Mouse (Mus musculus): ENCODE results near the gene Nup88. TPM values are rescaled to one million over a fixed set of nuclear protein-coding genes. Genes with fewer than 3 reads are reported as not detected.

Gene Nup88
- polyA plus RNA-seq (2015; fragmentation: Nextera tagmentation; extraction: Ambion mirVana), result 128 and 134 TPM in 2 replicates

GRCm38 (mm10) chr11:70969821-70970559 lies at the start of gene Nup88, which contains the start of gene Rpain:
Nup88 (minus strand) TSS chr11:70969973.
Rpain (plus strand) TSS chr11:70970213.
- H3K4me2 ChIP-seq (replicated peaks), result peak within 1 kb of the TSS; percentile 83
- peak within 1 kb of the TSS; percentile 84 for H3K27ac ChIP-seq
- peaks cover 18% of the 10 kb centered on the region for H3K4me1 ChIP-seq
- H3K4me3 ChIP-seq, result peak within 1 kb of the TSS; percentile 94
- H3K27me3 ChIP-seq, result no peaks in the 10 kb centered on the region
- no peaks in the 10 kb centered on the region for H3K9me3 ChIP-seq
- H3K9ac ChIP-seq, result peak within 1 kb of the TSS; percentile 92
- H3K36me3 ChIP-seq, result peaks cover 41% of the 10 kb centered on the region
- peak; percentile 98 for ATAC-seq (ENCODE audit: low FRiP score, low read depth)
- under 1% methylated on average over 43 of the region's 43 CpGs for WGBS

DNA sequence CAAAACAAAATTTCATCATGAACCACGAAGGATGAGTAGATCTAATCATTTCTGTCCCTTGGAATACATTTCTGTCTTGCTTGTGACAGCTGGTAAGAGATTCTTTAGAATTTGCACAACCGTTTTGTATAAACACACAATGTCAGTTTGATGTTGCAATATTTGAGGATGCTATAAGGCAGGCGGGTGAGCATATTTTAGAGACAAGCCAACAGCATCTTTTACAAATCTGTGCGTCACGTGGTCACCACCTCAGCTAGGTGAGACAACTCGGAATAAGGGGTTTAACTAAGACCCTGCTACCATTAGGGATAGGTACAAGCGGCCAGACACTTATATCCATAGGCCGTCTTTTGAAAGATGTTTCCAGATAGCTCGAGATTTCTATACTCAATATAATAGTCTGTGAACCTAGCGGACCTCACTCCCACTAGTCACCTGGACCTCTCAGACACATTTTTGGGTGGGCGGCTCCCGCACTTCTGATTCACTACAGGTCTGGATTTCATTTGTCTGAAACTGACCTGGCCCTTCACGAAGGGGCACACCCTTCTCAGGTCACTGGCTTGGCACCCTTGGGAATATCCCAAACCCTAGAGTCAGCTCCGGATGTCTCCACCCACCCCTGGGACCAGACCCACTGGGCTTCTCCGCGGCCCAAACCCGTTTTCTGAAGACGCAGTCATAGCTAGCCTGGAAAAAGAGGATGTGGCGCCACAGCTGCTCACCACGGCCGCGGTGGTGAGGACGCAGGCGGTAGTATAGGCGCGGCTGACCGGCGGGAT lies 48.8 kb upstream of the Nup88 start:
- Histone ChIP-seq H3K9me3 (no peaks in the 10 kb centered on the region), H3K4me2 (replicated peaks) (peak overlapping the region; percentile 81), H3K4me1 (peaks cover 26% of the 10 kb centered on the region), H3K36me3 (peaks cover 29% of the 10 kb centered on the region), H3K27ac (peak overlapping the region; percentile 70; the same call in 1 of the 2 replicates), H3K27me3 (no peaks in the 10 kb centered on the region), H3K4me3 (peak overlapping the region; percentile 91), H3K9ac (peak overlapping the region; percentile 89)
- WGBS, result 5% methylated on average over 28 of the region's 28 CpGs
- peak; percentile 9 for ATAC-seq (ENCODE audit: low FRiP score, low read depth)

DNA sequence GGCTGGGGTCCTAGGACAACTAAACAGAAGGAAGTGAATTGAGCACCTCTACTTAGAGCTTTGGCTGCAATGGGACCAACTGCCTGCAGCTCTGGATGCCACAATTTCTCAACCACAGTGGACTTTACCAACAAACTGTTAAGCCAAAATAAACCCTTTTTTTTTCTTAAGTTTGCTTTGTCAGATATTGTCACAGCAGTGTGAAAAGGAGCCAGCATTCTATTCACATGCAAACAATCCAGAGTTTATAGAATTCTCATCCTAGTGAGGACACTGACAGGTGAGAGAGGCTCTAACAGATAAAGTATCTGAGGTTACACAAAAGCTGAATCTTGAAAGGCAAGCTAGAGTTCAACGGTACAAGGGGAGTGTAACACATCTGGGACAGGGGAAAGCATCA lies 47.3 kb upstream of the Nup88 start:
- no peaks in the 10 kb centered on the region for H3K27me3 ChIP-seq
- H3K4me1 ChIP-seq, result peaks cover 26% of the 10 kb centered on the region
- no peak for ATAC-seq (ENCODE audit: low FRiP score, low read depth)
- H3K27ac ChIP-seq, result no peak overlapping the region
- no peak overlapping the region for H3K4me3 ChIP-seq
- H3K9me3 ChIP-seq, result no peaks in the 10 kb centered on the region
- 94% methylated on average over 1 of the region's 1 CpGs for WGBS
- no peak overlapping the region for H3K9ac ChIP-seq
- peaks cover 27% of the 10 kb centered on the region for H3K36me3 ChIP-seq
- no peak overlapping the region for H3K4me2 ChIP-seq (replicated peaks)

DNA sequence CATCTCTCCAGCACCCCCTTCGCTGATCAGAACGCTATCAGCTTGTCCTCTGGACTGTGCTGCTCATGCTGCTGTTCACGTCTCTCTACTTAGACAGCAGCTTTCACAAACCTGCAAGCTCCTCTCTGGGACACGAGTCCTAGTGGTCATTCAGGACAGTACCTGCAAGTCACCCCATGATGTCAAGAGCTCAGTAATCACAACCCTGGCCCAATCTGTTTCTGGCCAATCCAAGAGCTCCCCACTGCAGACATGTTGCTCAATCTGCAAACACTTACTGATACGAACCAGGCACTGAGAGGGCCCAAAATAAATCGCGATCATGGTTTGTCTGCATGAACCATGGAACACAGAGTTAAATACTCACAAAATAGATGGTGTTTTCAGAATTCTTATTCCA lies 43.0 kb upstream of the Nup88 start:
- H3K4me1 ChIP-seq, result peaks cover 6% of the 10 kb centered on the region
- no peaks in the 10 kb centered on the region for H3K27me3 ChIP-seq
- no peak overlapping the region for H3K9ac ChIP-seq
- no peak overlapping the region for H3K27ac ChIP-seq
- 94% methylated on average over 7 of the region's 7 CpGs for WGBS
- ATAC-seq (ENCODE audit: low FRiP score, low read depth), result no peak
- peaks cover 58% of the 10 kb centered on the region for H3K36me3 ChIP-seq
- no peak overlapping the region for H3K4me3 ChIP-seq
- H3K4me2 ChIP-seq (replicated peaks), result no peak overlapping the region
- H3K9me3 ChIP-seq, result no peaks in the 10 kb centered on the region

- Histone ChIP-seq H3K9ac (no peak overlapping the region), H3K9me3 (no peaks in the 10 kb centered on the region), H3K27ac (no peak overlapping the region), H3K4me2 (replicated peaks) (no peak overlapping the region), H3K27me3 (no peaks in the 10 kb centered on the region), H3K4me1 (peaks cover under 1% of the 10 kb centered on the region; the same call in 1 of the 2 replicates), H3K36me3 (peaks cover 50% of the 10 kb centered on the region), H3K4me3 (no peak overlapping the region)
- ATAC-seq (ENCODE audit: low FRiP score, low read depth), result no peak
- 92% methylated on average over 3 of the region's 3 CpGs for WGBS
Observed at GRCm38 (mm10) chr11:71008321-71008720, 38.5 kb upstream of the Nup88 start.

GRCm38 (mm10) chr11:71007831-71008230 lies 38.1 kb upstream of the Nup88 start:
- no peak overlapping the region for H3K4me2 ChIP-seq (replicated peaks)
- no peak overlapping the region for H3K9ac ChIP-seq
- H3K4me1 ChIP-seq, result peaks cover 5% of the 10 kb centered on the region
- no peak for ATAC-seq (ENCODE audit: low FRiP score, low read depth)
- no peaks in the 10 kb centered on the region for H3K27me3 ChIP-seq
- H3K27ac ChIP-seq, result no peak overlapping the region
- no peak overlapping the region for H3K4me3 ChIP-seq
- WGBS, result 90% methylated on average over 7 of the region's 7 CpGs
- peaks cover 48% of the 10 kb centered on the region for H3K36me3 ChIP-seq
- H3K9me3 ChIP-seq, result no peaks in the 10 kb centered on the region

GRCm38 (mm10) chr11:71007026-71007425 lies 37.3 kb upstream of the Nup88 start:
- H3K4me3 ChIP-seq, result no peak overlapping the region
- H3K4me2 ChIP-seq (replicated peaks), result no peak overlapping the region
- WGBS, result 94% methylated on average over 6 of the region's 6 CpGs
- H3K27ac ChIP-seq, result no peak overlapping the region
- peaks cover 40% of the 10 kb centered on the region for H3K36me3 ChIP-seq
- H3K9me3 ChIP-seq, result no peaks in the 10 kb centered on the region
- no peaks in the 10 kb centered on the region for H3K27me3 ChIP-seq
- H3K9ac ChIP-seq, result no peak overlapping the region
- ATAC-seq (ENCODE audit: low FRiP score, low read depth), result no peak
- peaks cover 13% of the 10 kb centered on the region for H3K4me1 ChIP-seq

- H3K27ac ChIP-seq, result no peak overlapping the region
- H3K4me2 ChIP-seq (replicated peaks), result peak overlapping the region; percentile 51
- peaks cover 13% of the 10 kb centered on the region for H3K4me1 ChIP-seq
- ATAC-seq (ENCODE audit: low FRiP score, low read depth), result no peak
- no peaks in the 10 kb centered on the region for H3K27me3 ChIP-seq
- H3K36me3 ChIP-seq, result peaks cover 34% of the 10 kb centered on the region
- no peaks in the 10 kb centered on the region for H3K9me3 ChIP-seq
- no peak overlapping the region for H3K9ac ChIP-seq
- 60% methylated on average over 5 of the region's 5 CpGs for WGBS
- H3K4me3 ChIP-seq, result peak overlapping the region; percentile 93; the same call in 1 of the 2 replicates
Observed at GRCm38 (mm10) chr11:71005046-71005445, 35.3 kb upstream of the Nup88 start.

DNA sequence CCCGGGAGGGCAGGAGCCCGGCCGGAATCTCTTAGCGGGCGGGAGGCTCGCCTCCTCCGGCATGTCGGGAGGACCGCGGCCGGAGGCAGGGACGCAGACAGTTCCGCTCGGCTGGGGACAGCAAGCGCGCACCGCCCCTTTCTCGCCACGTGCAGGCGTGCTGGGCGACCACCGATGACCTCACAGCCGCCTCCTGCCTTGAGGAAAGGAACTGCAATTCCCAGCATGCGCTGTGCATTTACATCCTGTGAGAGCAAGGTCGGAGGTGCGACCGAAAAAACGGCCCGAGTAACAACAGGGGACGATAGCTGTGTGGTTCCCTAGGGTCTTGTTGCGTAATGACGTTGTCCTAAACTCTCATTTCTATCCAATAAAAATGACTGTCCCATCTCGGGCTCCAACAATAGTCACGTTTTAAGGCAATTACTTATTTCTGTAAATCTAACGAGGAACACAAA lies 34.6 kb upstream of the Nup88 start, which contains the start of gene Dhx33:
Gene Dhx33, minus strand, starts transcription at position 122 of the 458 bp plus-strand sequence.
- peak within 1 kb of the TSS; percentile 70; the same call in 1 of the 2 replicates for H3K27ac ChIP-seq
- ATAC-seq (ENCODE audit: low FRiP score, low read depth), result peak; percentile 99
- H3K36me3 ChIP-seq, result peaks cover 34% of the 10 kb centered on the region
- WGBS, result under 1% methylated on average over 35 of the region's 35 CpGs
- H3K4me2 ChIP-seq (replicated peaks), result peak within 1 kb of the TSS; percentile 91
- no peaks in the 10 kb centered on the region for H3K27me3 ChIP-seq
- peaks cover 13% of the 10 kb centered on the region for H3K4me1 ChIP-seq
- no peaks in the 10 kb centered on the region for H3K9me3 ChIP-seq
- H3K4me3 ChIP-seq, result peak within 1 kb of the TSS; percentile 93
- H3K9ac ChIP-seq, result peak within 1 kb of the TSS; percentile 80

DNA sequence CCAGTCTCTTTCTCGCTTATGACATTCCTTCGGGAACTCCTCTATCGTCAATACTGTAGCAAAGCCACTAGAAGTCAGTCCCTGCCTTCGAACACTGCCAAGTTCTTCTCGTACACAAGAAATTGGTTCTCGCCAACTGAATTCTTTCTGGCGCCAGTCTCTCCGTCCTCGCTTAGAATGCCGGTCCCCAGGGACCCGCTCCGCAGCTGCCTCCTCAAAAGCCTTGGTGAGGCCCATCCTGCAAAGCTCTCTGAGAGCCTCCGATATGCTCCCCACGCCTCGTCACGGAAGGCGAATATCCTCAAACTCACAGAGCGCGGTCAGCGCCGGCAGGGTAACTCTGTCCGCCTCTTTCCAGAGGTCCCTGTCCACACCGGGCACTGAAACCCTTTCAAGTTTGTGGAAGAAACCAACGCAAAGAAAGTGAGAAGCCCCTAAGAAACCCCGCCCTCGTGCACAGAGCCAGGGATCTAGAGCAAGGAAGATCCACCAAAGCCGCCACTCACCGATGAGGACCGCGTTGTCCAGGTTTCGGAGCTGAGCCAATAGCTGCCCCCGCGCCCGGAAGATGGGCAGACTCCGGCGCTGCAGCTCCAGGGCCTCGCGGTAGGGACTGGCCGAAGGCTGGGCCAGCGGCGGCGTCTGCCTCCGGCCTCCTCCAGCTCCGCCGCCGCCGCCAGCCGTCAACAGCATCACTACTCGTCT lies 34.0 kb upstream of the Nup88 start:
- H3K4me1 ChIP-seq, result peaks cover 13% of the 10 kb centered on the region
- WGBS, result under 1% methylated on average over 49 of the region's 49 CpGs
- peak overlapping the region; percentile 93 for H3K4me3 ChIP-seq
- H3K4me2 ChIP-seq (replicated peaks), result peak overlapping the region; percentile 91
- H3K36me3 ChIP-seq, result peaks cover 35% of the 10 kb centered on the region
- H3K9ac ChIP-seq, result peak overlapping the region; percentile 80
- H3K27ac ChIP-seq, result peak overlapping the region; percentile 70; the same call in 1 of the 2 replicates
- no peaks in the 10 kb centered on the region for H3K27me3 ChIP-seq
- no peaks in the 10 kb centered on the region for H3K9me3 ChIP-seq
- ATAC-seq (ENCODE audit: low FRiP score, low read depth), result peak; percentile 84

GRCm38 (mm10) chr11:71001167-71001566 lies 31.4 kb upstream of the Nup88 start:
- WGBS, result 87% methylated on average over 4 of the region's 4 CpGs
- Histone ChIP-seq H3K4me3 (no peak overlapping the region), H3K27ac (no peak overlapping the region), H3K9ac (no peak overlapping the region), H3K27me3 (no peaks in the 10 kb centered on the region), H3K4me1 (peaks cover 13% of the 10 kb centered on the region), H3K9me3 (no peaks in the 10 kb centered on the region), H3K4me2 (replicated peaks) (no peak overlapping the region), H3K36me3 (peaks cover 45% of the 10 kb centered on the region)
- ATAC-seq (ENCODE audit: low FRiP score, low read depth), result no peak
